Mouse (Mus musculus) hindbrain, embryonic 11.5 days (tissue): ENCODE results near the gene Neurl1b. TPM values are rescaled to one million over a fixed set of nuclear protein-coding genes. Genes with fewer than 3 reads are reported as not detected.

Source experiments
- ATAC-seq: fragments of 200-750 bp; cut with Nextera tagmentation; 2 replicates; pipeline ENCODE4 v1.8.0; 2017; ENCODE audit warnings: mild to moderate bottlenecking, moderate TSS enrichment, moderate library complexity; ENCODE audit not compliant: low FRiP score
- DNase-seq: peaks from one replicate; pipeline ENCODE4 v3.0.0-alpha.2; 2015; ENCODE audit warnings: low spot score
- H3K27ac ChIP-seq: fragments of 300-500 bp; sonication (generic); 2 replicates; pipeline ENCODE4 v1.5.1; 2014; ENCODE audit warnings: mild to moderate bottlenecking, low read depth, low read length
- H3K27me3 ChIP-seq: fragments of 300-500 bp; sonication (generic); 2 replicates; pipeline ENCODE4 v1.6.1; 2014; ENCODE audit warnings: mild to moderate bottlenecking, low read length, moderate library complexity, mixed read lengths; ENCODE audit not compliant: control insufficient read depth, insufficient read depth
- H3K36me3 ChIP-seq: fragments of 300-500 bp; sonication (generic); 2 replicates; pipeline ENCODE4 v1.6.1; 2014; ENCODE audit warnings: mild to moderate bottlenecking, low read length, moderate library complexity, mixed read lengths; ENCODE audit not compliant: control insufficient read depth, insufficient read depth
- H3K4me1 ChIP-seq: fragments of 300-500 bp; sonication (generic); replicated peaks from 2 replicates; pipeline ENCODE4 v1.6.1; 2014; ENCODE audit warnings: low read length, mixed read lengths; ENCODE audit not compliant: control insufficient read depth, insufficient read depth
- H3K4me2 ChIP-seq: fragments of 300-500 bp; sonication (generic); replicated peaks from 2 replicates; pipeline ENCODE4 v1.6.1; 2014; ENCODE audit warnings: mild to moderate bottlenecking, low read depth, low read length
- H3K4me3 ChIP-seq: fragments of 300-500 bp; sonication (generic); 2 replicates; pipeline ENCODE4 v1.5.1; 2014; ENCODE audit warnings: low read depth, low read length
- H3K9ac ChIP-seq: fragments of 300-500 bp; sonication (generic); 2 replicates; pipeline ENCODE4 v1.6.1; 2014; ENCODE audit warnings: low read depth, low read length
- H3K9me3 ChIP-seq: fragments of 300-500 bp; sonication (generic); 2 replicates; pipeline ENCODE4 v1.6.1; 2016; ENCODE audit warnings: low read length; ENCODE audit not compliant: control insufficient read depth
- WGBS: fragments of 180-500 bp; shearing (Covaris S2); extraction: QIAGEN DNeasy Blood & Tissue Kit; methylation state at CpG from one replicate; pipeline ENCODE4 v1.1.7; 2014; 5-methylcytosine and 5-hydroxymethylcytosine counted together
- polyA plus RNA-seq: library from polyadenylated mRNA; unstranded; fragments of >200 nt; fragmentation: Nextera tagmentation; extraction: Ambion mirVana; gene quantifications from 2 replicates; pipeline ENCODE4 v1.2.1, GENCODE M21; 2014

Gene Neurl1b
- polyA plus RNA-seq, 1 experiment from 2014 or later, result 0.79 TPM

DNA sequence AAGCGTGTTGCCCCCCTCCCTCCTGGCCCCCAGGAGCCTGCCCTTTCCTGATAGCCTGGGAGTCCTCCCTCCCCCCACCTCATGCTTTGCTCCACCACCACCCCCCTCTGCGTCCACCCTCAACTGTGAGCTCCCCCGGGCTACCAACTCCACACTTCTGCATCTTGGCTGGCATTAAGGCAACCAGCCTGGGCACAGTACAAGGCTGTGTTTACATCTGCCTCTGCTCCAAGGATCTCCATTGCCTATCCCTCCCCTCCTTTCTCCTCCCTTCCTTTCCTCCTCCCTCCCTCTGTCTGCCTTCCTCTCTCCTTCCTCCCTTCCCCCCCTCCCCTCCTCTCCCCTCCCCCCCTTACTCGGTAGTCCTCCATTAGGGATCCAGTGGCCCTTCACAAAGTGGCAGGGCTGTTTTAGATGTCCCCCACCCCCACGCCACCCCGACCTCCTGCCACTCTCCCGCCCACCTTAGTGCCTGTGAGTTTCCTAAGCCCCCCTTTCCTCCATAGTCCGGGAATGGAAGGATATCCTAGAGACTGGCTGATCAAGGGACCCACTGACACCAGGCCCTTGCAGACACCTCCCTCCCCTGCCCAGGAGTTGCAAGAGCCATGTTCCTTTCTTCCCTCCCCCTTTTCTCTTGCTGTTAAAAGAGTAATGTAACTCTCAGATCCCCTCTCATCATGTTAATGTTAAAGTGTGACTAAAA lies 34.2 kb upstream of the Neurl1b start:
- no peak for DNase-seq
- no peaks in the 10 kb centered on the region for H3K36me3 ChIP-seq
- no peak overlapping the region for H3K4me3 ChIP-seq
- H3K4me1 ChIP-seq, result no peaks in the 10 kb centered on the region
- 46% methylated on average over 7 of the region's 8 CpGs for WGBS
- H3K9ac ChIP-seq, result no peak overlapping the region
- no peak for ATAC-seq
- H3K27me3 ChIP-seq, result no peaks in the 10 kb centered on the region
- no peaks in the 10 kb centered on the region for H3K9me3 ChIP-seq
- H3K27ac ChIP-seq, result no peak overlapping the region
- H3K4me2 ChIP-seq, result no peak overlapping the region

DNA sequence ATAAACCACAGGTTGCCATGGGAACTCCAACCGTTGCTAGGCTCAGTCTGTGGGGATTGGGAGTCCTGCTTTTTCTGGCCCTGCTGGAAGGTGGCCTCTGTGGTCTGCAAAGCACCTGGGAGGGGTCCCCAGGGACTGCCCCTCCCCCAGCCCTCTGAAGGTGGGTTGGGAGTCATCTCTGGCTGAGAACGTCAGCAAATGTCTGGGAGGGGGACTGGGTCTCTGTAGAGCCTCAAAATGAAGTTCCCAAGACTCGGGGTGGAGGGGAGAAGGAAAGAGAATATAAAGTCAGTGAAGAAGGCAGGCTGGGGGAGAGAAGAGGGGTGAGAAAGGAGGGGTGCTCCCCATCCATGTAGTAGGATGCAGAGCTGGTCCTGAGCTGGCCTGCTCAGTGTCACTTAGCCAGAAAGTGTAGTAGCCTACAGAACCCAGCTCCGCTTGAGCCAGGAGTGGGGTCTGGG lies 33.6 kb upstream of the Neurl1b start:
- ATAC-seq (no peak), DNase-seq (peak; percentile 28)
- Histone ChIP-seq H3K9ac (no peak overlapping the region), H3K27ac (no peak overlapping the region), H3K4me2 (no peak overlapping the region), H3K36me3 (no peaks in the 10 kb centered on the region), H3K4me1 (no peaks in the 10 kb centered on the region), H3K4me3 (no peak overlapping the region), H3K9me3 (no peaks in the 10 kb centered on the region), H3K27me3 (no peaks in the 10 kb centered on the region)
- WGBS, result 46% methylated on average over 4 of the region's 4 CpGs

DNA sequence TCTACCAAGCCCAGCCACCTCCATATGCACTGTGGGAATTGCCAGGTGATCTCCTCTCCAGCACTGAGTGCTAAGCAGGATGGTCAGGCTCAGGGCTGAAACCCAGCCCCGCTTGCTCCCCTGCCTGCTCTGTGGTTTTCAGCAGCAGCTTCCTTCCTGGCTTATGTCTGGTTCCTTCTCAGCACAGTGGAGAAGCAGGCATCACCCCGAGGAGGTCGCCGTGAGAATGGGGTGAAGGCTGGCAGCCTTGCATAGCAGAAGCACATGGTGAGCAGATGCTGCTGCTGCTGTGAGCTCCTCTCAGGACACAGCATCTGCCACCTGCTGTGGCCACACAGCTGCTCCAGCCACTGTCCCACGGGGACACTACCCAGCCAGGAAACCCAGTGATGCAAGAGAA lies 33.0 kb upstream of the Neurl1b start:
- H3K36me3 ChIP-seq, result no peaks in the 10 kb centered on the region
- H3K27me3 ChIP-seq, result no peaks in the 10 kb centered on the region
- no peak overlapping the region for H3K4me3 ChIP-seq
- DNase-seq (peak; percentile 9), ATAC-seq (no peak)
- 60% methylated on average over 5 of the region's 5 CpGs for WGBS
- H3K4me1 ChIP-seq, result no peaks in the 10 kb centered on the region
- H3K9ac ChIP-seq, result no peak overlapping the region
- no peak overlapping the region for H3K4me2 ChIP-seq
- H3K9me3 ChIP-seq, result no peaks in the 10 kb centered on the region
- no peak overlapping the region; the same call in 1 of the 2 replicates for H3K27ac ChIP-seq

DNA sequence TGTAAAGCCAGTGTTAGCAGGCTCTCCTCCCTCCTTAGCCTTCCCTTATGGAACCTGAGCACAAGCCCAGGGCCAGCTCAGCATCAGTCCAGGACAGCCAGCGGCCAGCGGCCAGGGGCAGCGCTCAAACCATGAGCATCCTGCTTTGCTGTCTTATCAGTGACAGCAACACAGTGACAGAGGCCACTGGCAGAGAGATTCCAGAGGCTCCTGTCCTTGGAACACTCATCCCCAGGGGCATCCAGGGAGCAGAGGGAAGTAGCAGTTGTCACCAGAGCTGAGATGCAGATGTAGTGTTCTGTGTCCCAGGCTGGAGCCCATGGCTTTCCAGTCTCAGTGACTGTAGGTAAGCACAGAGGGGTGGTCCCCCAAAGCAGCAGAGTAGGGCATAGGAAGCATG lies 32.5 kb upstream of the Neurl1b start:
- Histone ChIP-seq H3K4me3 (no peak overlapping the region), H3K4me2 (no peak overlapping the region), H3K4me1 (no peaks in the 10 kb centered on the region), H3K27me3 (no peaks in the 10 kb centered on the region), H3K36me3 (no peaks in the 10 kb centered on the region), H3K9ac (no peak overlapping the region), H3K27ac (no peak overlapping the region), H3K9me3 (no peaks in the 10 kb centered on the region)
- no peak for DNase-seq
- ATAC-seq, result no peak
- WGBS, result 79% methylated on average over 3 of the region's 3 CpGs

DNA sequence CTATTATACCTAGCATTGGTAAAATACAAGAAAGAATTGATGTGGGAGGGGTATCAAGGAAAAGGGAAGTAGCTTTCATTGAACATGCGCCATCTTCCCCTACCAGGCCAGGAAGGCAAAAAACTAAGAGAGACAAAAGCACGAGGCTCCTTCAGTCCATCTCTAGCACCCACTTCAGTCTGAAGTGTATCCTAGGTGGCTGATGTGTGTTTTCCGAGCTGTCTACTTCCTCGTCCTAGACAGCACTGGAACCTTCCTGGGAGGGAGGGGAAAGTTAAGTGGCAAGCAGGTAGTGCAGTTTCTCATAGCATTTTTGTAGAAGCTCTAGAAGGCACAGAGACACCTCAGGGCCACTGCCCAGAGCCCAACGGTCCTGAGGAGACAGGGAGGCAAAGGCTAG lies 31.9 kb upstream of the Neurl1b start:
- Histone ChIP-seq H3K36me3 (no peaks in the 10 kb centered on the region), H3K4me1 (no peaks in the 10 kb centered on the region), H3K4me3 (no peak overlapping the region), H3K9me3 (no peaks in the 10 kb centered on the region), H3K9ac (no peak overlapping the region), H3K27me3 (no peaks in the 10 kb centered on the region), H3K4me2 (no peak overlapping the region), H3K27ac (no peak overlapping the region)
- 73% methylated on average over 5 of the region's 5 CpGs for WGBS
- DNase-seq, result no peak
- no peak for ATAC-seq

DNA sequence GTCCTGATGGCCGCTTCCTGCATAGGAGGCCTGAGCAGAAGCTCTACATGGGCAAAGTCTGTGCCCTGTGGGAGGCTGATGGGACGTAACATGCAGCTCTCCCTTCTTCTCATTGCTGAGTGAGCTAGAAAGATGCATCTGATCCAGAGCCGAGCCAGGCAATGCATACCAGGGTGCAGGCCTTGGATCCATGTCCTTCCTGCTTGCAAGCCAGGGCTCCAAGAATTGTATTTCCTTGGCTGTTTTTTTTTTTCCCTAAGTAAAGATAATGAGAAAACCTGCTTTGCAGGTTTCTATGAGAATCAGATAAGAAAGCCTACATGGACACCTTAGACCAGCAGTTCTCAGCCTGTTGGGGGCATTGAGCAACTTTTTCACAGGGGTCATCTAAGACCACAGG lies 30.5 kb upstream of the Neurl1b start:
- Histone ChIP-seq H3K4me3 (no peak overlapping the region), H3K36me3 (no peaks in the 10 kb centered on the region), H3K9ac (no peak overlapping the region), H3K4me2 (no peak overlapping the region), H3K27ac (no peak overlapping the region), H3K9me3 (no peaks in the 10 kb centered on the region), H3K4me1 (no peaks in the 10 kb centered on the region), H3K27me3 (no peaks in the 10 kb centered on the region)
- ATAC-seq, result no peak
- DNase-seq, result no peak
- 91% methylated on average over 3 of the region's 3 CpGs for WGBS

DNA sequence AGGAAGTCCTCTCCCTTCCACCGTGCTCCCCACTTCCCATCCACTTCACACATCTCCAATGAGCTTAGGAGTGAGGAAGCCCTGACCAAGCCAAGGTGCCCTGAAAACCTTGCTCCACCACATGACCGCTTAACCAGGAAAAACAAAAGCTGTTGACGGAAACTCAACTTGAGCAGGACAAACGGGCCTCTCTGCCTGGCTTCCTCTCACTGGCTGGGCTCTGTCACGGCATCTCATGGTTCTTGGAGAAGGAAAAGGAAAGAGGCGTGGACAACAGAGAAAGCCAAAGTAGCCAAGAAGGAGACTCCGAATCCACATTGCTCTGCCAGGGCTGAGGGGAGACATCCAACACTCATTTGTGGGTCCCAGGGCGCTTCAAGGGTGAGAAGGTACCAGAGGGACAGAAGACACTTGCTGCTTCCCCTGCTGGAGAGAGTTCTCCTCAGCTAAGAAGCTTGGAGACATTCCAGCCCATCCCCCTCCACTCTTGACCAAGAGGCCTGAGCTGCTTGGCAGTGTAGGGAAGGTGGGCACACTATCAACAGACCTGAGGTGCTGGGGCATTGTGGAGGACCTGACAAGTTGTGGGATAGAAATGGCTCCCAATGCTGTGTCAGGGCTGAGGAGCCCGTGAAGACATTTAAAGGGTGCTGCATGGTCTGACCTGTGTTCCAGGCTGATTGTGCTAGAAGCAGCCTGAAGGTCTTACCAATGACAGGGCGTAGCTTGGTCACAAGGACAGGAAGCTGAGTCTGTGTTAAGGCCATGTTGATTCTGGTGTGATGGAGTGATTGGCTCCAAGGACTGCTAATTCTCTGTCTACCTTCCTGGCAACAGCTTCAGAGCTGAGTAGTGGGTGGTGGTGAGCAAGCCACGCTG lies 29.1 kb upstream of the Neurl1b start:
- no peak overlapping the region for H3K9ac ChIP-seq
- no peak overlapping the region for H3K27ac ChIP-seq
- H3K36me3 ChIP-seq, result no peaks in the 10 kb centered on the region
- H3K27me3 ChIP-seq, result no peaks in the 10 kb centered on the region
- WGBS, result 87% methylated on average over 11 of the region's 11 CpGs
- ATAC-seq, result no peak
- H3K4me3 ChIP-seq, result no peak overlapping the region
- no peaks in the 10 kb centered on the region for H3K4me1 ChIP-seq
- H3K4me2 ChIP-seq, result no peak overlapping the region
- no peak for DNase-seq
- no peaks in the 10 kb centered on the region for H3K9me3 ChIP-seq

DNA sequence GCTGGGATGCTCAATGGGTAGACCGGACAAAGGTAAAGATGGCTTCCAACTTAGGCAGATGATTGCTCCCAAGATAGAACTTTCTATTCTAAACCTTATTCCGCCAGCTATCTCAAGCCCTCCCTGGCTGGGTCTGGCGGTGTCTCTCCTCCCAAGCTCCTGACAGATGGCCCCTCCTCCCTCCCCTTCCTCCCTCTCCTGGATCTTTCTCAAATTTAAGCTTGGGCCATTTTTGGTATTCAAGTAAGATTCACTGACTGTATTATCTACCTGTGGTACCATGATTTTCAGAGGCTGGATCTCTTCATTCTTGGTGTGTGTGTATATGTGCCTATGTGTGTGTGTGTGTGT lies 28.5 kb upstream of the Neurl1b start:
- H3K27me3 ChIP-seq, result no peaks in the 10 kb centered on the region
- H3K36me3 ChIP-seq, result no peaks in the 10 kb centered on the region
- no peaks in the 10 kb centered on the region for H3K4me1 ChIP-seq
- no peak overlapping the region for H3K9ac ChIP-seq
- DNase-seq (no peak), ATAC-seq (no peak)
- WGBS, result 87% methylated on average over 3 of the region's 3 CpGs
- no peaks in the 10 kb centered on the region for H3K9me3 ChIP-seq
- no peak overlapping the region for H3K4me2 ChIP-seq
- H3K27ac ChIP-seq, result no peak overlapping the region
- H3K4me3 ChIP-seq, result no peak overlapping the region

DNA sequence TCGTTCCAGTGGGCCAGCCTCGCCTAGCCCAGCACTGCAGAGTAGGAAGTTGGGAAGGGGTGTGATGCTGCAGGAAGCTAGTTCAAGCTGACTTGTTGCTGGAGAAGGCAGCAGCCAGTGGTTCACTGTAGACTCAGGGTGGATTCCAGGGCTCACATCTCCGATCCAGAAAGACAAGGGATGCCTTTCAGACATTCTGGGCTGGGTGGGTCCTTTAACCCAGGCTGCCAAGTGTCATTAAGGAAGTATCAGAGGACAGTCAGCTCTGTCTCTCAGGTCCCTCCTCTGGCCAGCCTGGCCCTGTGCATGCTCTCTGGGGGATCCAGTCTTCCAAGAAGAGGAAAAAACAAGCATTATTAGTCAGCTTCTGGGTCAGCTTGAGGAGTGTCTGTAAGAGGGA lies 26.5 kb upstream of the Neurl1b start:
- H3K27me3 ChIP-seq, result no peaks in the 10 kb centered on the region
- H3K9me3 ChIP-seq, result no peaks in the 10 kb centered on the region
- no peak for ATAC-seq
- H3K4me2 ChIP-seq, result no peak overlapping the region
- no peaks in the 10 kb centered on the region for H3K4me1 ChIP-seq
- no peak overlapping the region for H3K27ac ChIP-seq
- no peaks in the 10 kb centered on the region for H3K36me3 ChIP-seq
- no peak overlapping the region for H3K9ac ChIP-seq
- DNase-seq, result no peak
- H3K4me3 ChIP-seq, result no peak overlapping the region
- WGBS, result 84% methylated on average over 3 of the region's 3 CpGs
